Mouse (Mus musculus) hindbrain, postnatal 0 days (tissue): Measurements from ENCODE around the gene Snrpa. TPM values are rescaled to one million over a fixed set of nuclear protein-coding genes. Genes with fewer than 3 reads are reported as not detected.

Source experiments
- ATAC-seq: fragments of 200-750 bp; cut with Nextera tagmentation; 2 replicates; pipeline ENCODE4 v1.8.0; 2017; ENCODE audit warnings: mild to moderate bottlenecking, moderate TSS enrichment, moderate library complexity
- DNase-seq: peaks from one replicate; pipeline ENCODE4 v3.0.0-alpha.2; 2015; ENCODE audit warnings: low spot score
- H3K27ac ChIP-seq: fragments of 300-500 bp; sonication (generic); 2 replicates; pipeline ENCODE4 v1.5.1; 2014; ENCODE audit warnings: mild to moderate bottlenecking
- H3K27me3 ChIP-seq: fragments of 300-500 bp; sonication (generic); 2 replicates; pipeline ENCODE4 v1.6.1; 2014; ENCODE audit warnings: low read length, mixed read lengths; ENCODE audit not compliant: insufficient read depth
- H3K36me3 ChIP-seq: fragments of 300-500 bp; sonication (generic); 2 replicates; pipeline ENCODE4 v1.6.1; 2014; ENCODE audit warnings: low read length, mixed read lengths; ENCODE audit not compliant: insufficient read depth
- H3K4me1 ChIP-seq: fragments of 300-500 bp; sonication (generic); 2 replicates; pipeline ENCODE4 v1.6.1; 2014; ENCODE audit warnings: antibody characterized with exemption, low read length, mixed read lengths; ENCODE audit not compliant: insufficient read depth
- H3K4me2 ChIP-seq: fragments of 300-500 bp; sonication (generic); 2 replicates; pipeline ENCODE4 v1.6.1; 2014; ENCODE audit warnings: low read depth, mild to moderate bottlenecking, low read length, moderate library complexity, mixed read lengths
- H3K4me3 ChIP-seq: fragments of 300-500 bp; sonication (generic); 2 replicates; pipeline ENCODE4 v1.5.1; 2014; ENCODE audit warnings: low read length
- H3K9ac ChIP-seq: fragments of 300-500 bp; sonication (generic); replicated peaks from 2 replicates; pipeline ENCODE4 v1.6.1; 2014; ENCODE audit warnings: mild to moderate bottlenecking, low read length, moderate library complexity, mixed read lengths
- H3K9me3 ChIP-seq: fragments of 300-500 bp; sonication (generic); 2 replicates; pipeline ENCODE4 v1.6.1; 2016; ENCODE audit warnings: low read length, mixed read lengths
- CTCF ChIP-seq: IDR thresholded peaks from 2 replicates; pipeline ENCODE4 v1.5.1; 2016; ENCODE audit warnings: antibody characterized with exemption, control low read depth, low read depth
- WGBS: fragments of 180-500 bp; shearing (Covaris S2); extraction: QIAGEN DNeasy Blood & Tissue Kit; methylation state at CpG from one replicate; pipeline ENCODE4 v1.1.7; 2014; 5-methylcytosine and 5-hydroxymethylcytosine counted together
- polyA plus RNA-seq: library from polyadenylated mRNA; unstranded; fragments of >200 nt; fragmentation: Nextera tagmentation; extraction: Ambion mirVana; gene quantifications from 2 replicates; pipeline ENCODE4 v1.2.1, GENCODE M21; 2015
- total RNA-seq: library from RNA; depleted of rRNA; stranded (reverse); fragments of >200 nt; gene quantifications from 2 replicates; pipeline ENCODE4 v1.2.3, GENCODE M21; 2014

The Snrpa gene
- total and polyA plus RNA-seq, 2 experiments from 2014 or later, result 128 to 147 TPM

- H3K9me3 ChIP-seq, result no peaks in the 10 kb centered on the region
- H3K36me3 ChIP-seq, result peaks cover 2% of the 10 kb centered on the region; the same call in 1 of the 2 replicates
- peak overlapping the region; percentile 66 for H3K4me3 ChIP-seq
- no peak for ATAC-seq
- H3K4me1 ChIP-seq, result peaks cover 7% of the 10 kb centered on the region
- H3K4me2 ChIP-seq, result peak overlapping the region; percentile 62
- H3K9ac ChIP-seq, result 0 out of 2 replicates have a peak overlapping the region, but pooled peaks have one; percentile 33
- no peak for DNase-seq
- no peaks in the 10 kb centered on the region for H3K27me3 ChIP-seq
- 49% methylated on average over 16 of the region's 16 CpGs for WGBS
- no peak for TF ChIP-seq CTCF
- H3K27ac ChIP-seq, result peak overlapping the region; percentile 93
Observed at GRCm38 (mm10) chr7:27179217-27179918, 16.7 kb downstream of the Snrpa start.

- Histone ChIP-seq H3K4me2 (peak within 1 kb of the TSS; percentile 62), H3K9ac (peak within 1 kb of the TSS; percentile 60), H3K27me3 (no peaks in the 10 kb centered on the region), H3K4me1 (peaks cover 7% of the 10 kb centered on the region), H3K4me3 (peak within 1 kb of the TSS; percentile 66), H3K36me3 (peaks cover 8% of the 10 kb centered on the region), H3K27ac (peak within 1 kb of the TSS; percentile 93), H3K9me3 (no peaks in the 10 kb centered on the region)
- ATAC-seq, result peak; percentile 98
- under 1% methylated on average over 52 of the region's 53 CpGs for WGBS
- peak; percentile 83 for TF ChIP-seq CTCF
- peak; percentile 99 for DNase-seq
Observed at GRCm38 (mm10) chr7:27178324-27179216, 17.5 kb downstream of the Snrpa start, which contains the start of gene Rab4b. Gene Rab4b, minus strand, starts transcription at chr7:27178896.

- 20% methylated on average over 4 of the region's 4 CpGs for WGBS
- H3K4me2 ChIP-seq, result peak overlapping the region; percentile 62
- peak; percentile 2 for ATAC-seq
Observed at GRCm38 (mm10) chr7:27177942-27178323, 18.1 kb downstream of the Snrpa start.

GRCm38 (mm10) chr7:27174896-27175295 is 21.2 kb downstream of the Snrpa start:
- 92% methylated on average over 7 of the region's 7 CpGs for WGBS
- Histone ChIP-seq H3K4me3 (no peak overlapping the region), H3K27me3 (no peaks in the 10 kb centered on the region), H3K36me3 (peaks cover 25% of the 10 kb centered on the region), H3K9me3 (no peaks in the 10 kb centered on the region), H3K27ac (no peak overlapping the region), H3K4me2 (no peak overlapping the region), H3K4me1 (peaks cover 7% of the 10 kb centered on the region), H3K9ac (no peak overlapping the region)
- TF ChIP-seq CTCF, result no peak
- DNase-seq, result no peak
- ATAC-seq, result no peak

More at GRCm38 (mm10) chr7:27177942-27178323, 18.1 kb downstream of the Snrpa start:
- H3K4me1 ChIP-seq, result peaks cover 7% of the 10 kb centered on the region
- peak overlapping the region; percentile 66 for H3K4me3 ChIP-seq
- TF ChIP-seq CTCF, result no peak
- H3K27ac ChIP-seq, result peak overlapping the region; percentile 93
- no peaks in the 10 kb centered on the region for H3K9me3 ChIP-seq
- no peaks in the 10 kb centered on the region for H3K27me3 ChIP-seq
- no peak for DNase-seq
- peak overlapping the region; percentile 60 for H3K9ac ChIP-seq
- peaks cover 13% of the 10 kb centered on the region for H3K36me3 ChIP-seq

GRCm38 (mm10) chr7:27174496-27174895 is 21.6 kb downstream of the Snrpa start:
- Histone ChIP-seq H3K4me1 (peaks cover 7% of the 10 kb centered on the region), H3K27me3 (no peaks in the 10 kb centered on the region), H3K9ac (no peak overlapping the region), H3K27ac (no peak overlapping the region), H3K9me3 (no peaks in the 10 kb centered on the region), H3K4me3 (no peak overlapping the region), H3K36me3 (peaks cover 25% of the 10 kb centered on the region), H3K4me2 (no peak overlapping the region)
- WGBS, result 98% methylated on average over 15 of the region's 15 CpGs
- TF ChIP-seq CTCF, result no peak
- ATAC-seq, result no peak
- no peak for DNase-seq

GRCm38 (mm10) chr7:27170981-27171380 is 25.1 kb downstream of the Snrpa start:
- no peaks in the 10 kb centered on the region for H3K9me3 ChIP-seq
- no peaks in the 10 kb centered on the region for H3K4me1 ChIP-seq
- TF ChIP-seq CTCF, result no peak
- ATAC-seq, result no peak
- no peak overlapping the region for H3K9ac ChIP-seq
- H3K27me3 ChIP-seq, result no peaks in the 10 kb centered on the region
- no peak overlapping the region for H3K4me3 ChIP-seq
- H3K27ac ChIP-seq, result no peak overlapping the region
- 85% methylated on average over 3 of the region's 3 CpGs for WGBS
- H3K36me3 ChIP-seq, result peaks cover 25% of the 10 kb centered on the region
- no peak overlapping the region for H3K4me2 ChIP-seq
- DNase-seq, result no peak
